Mouse (Mus musculus): ENCODE measurements around the gene Ctdsp2. TPM values are rescaled to one million over a fixed set of nuclear protein-coding genes. Genes with fewer than 3 reads are reported as not detected.

Ctdsp2 gene
- polyA plus RNA-seq, 1 experiment from 2014 or later, result 70.5 TPM

GRCm38 (mm10) chr10:126979121-126979635, 661 bp downstream of the Ctdsp2 start:
- Histone ChIP-seq H3K36me3 (ENCODE audit: insufficient read depth, low read length) (peaks cover 3% of the 10 kb centered on the region; the same call in 1 of the 2 replicates), H3K4me1 (ENCODE audit: insufficient read depth, low read length) (peaks cover 56% of the 10 kb centered on the region), H3K27me3 (ENCODE audit: insufficient read depth, low read length) (no peaks in the 10 kb centered on the region), H3K4me2 (replicated peaks; ENCODE audit: low read depth, low read length) (peak overlapping the region; percentile 97), H3K9me3 (ENCODE audit: low read length) (no peaks in the 10 kb centered on the region), H3K27ac (ENCODE audit: low read length) (peak overlapping the region; percentile 99), H3K9ac (replicated peaks; ENCODE audit: low read length) (peak overlapping the region; percentile 99), H3K4me3 (ENCODE audit: low read length) (peak overlapping the region; percentile 99)
- under 1% methylated on average over 32 of the region's 62 CpGs for WGBS
- peak; percentile 5 for ATAC-seq (ENCODE audit: low FRiP score, low TSS enrichment)

GRCm38 (mm10) chr10:126979636-126980151, 1.2 kb downstream of the Ctdsp2 start:
- peaks cover 61% of the 10 kb centered on the region for H3K4me1 ChIP-seq (ENCODE audit: insufficient read depth, low read length)

GRCm38 (mm10) chr10:126980221-126980932, 1.9 kb downstream of the Ctdsp2 start:
- ATAC-seq (ENCODE audit: low FRiP score, low TSS enrichment), result no peak
- H3K4me3 ChIP-seq (ENCODE audit: low read length), result peak overlapping the region; percentile 99
- peaks cover 3% of the 10 kb centered on the region; the same call in 1 of the 2 replicates for H3K36me3 ChIP-seq (ENCODE audit: insufficient read depth, low read length)
- H3K27me3 ChIP-seq (ENCODE audit: insufficient read depth, low read length), result no peaks in the 10 kb centered on the region
- H3K9ac ChIP-seq (replicated peaks; ENCODE audit: low read length), result peak overlapping the region; percentile 99
- H3K9me3 ChIP-seq (ENCODE audit: low read length), result no peaks in the 10 kb centered on the region
- H3K27ac ChIP-seq (ENCODE audit: low read length), result peak overlapping the region; percentile 99
- under 1% methylated on average over 16 of the region's 16 CpGs for WGBS
- H3K4me1 ChIP-seq (ENCODE audit: insufficient read depth, low read length), result peaks cover 67% of the 10 kb centered on the region
- peak overlapping the region; percentile 97 for H3K4me2 ChIP-seq (replicated peaks; ENCODE audit: low read depth, low read length)

More at GRCm38 (mm10) chr10:126979636-126980151, 1.2 kb downstream of the Ctdsp2 start:
- WGBS, result under 1% methylated on average over 40 of the region's 57 CpGs
- Histone ChIP-seq H3K27me3 (ENCODE audit: insufficient read depth, low read length) (no peaks in the 10 kb centered on the region), H3K36me3 (ENCODE audit: insufficient read depth, low read length) (peaks cover 3% of the 10 kb centered on the region; the same call in 1 of the 2 replicates), H3K4me3 (ENCODE audit: low read length) (peak overlapping the region; percentile 99), H3K4me2 (replicated peaks; ENCODE audit: low read depth, low read length) (peak overlapping the region; percentile 97), H3K9me3 (ENCODE audit: low read length) (no peaks in the 10 kb centered on the region), H3K9ac (replicated peaks; ENCODE audit: low read length) (peak overlapping the region; percentile 99), H3K27ac (ENCODE audit: low read length) (peak overlapping the region; percentile 99)
- ATAC-seq (ENCODE audit: low FRiP score, low TSS enrichment), result no peak

- H3K9ac ChIP-seq (replicated peaks; ENCODE audit: low read length), result peak overlapping the region; percentile 99
- 5% methylated on average over 11 of the region's 11 CpGs for WGBS
- no peaks in the 10 kb centered on the region for H3K9me3 ChIP-seq (ENCODE audit: low read length)
- peaks cover 72% of the 10 kb centered on the region for H3K4me1 ChIP-seq (ENCODE audit: insufficient read depth, low read length)
- peaks cover 3% of the 10 kb centered on the region; the same call in 1 of the 2 replicates for H3K36me3 ChIP-seq (ENCODE audit: insufficient read depth, low read length)
- peak overlapping the region; percentile 97 for H3K4me2 ChIP-seq (replicated peaks; ENCODE audit: low read depth, low read length)
- peak overlapping the region; percentile 99 for H3K4me3 ChIP-seq (ENCODE audit: low read length)
- ATAC-seq (ENCODE audit: low FRiP score, low TSS enrichment), result no peak
- H3K27ac ChIP-seq (ENCODE audit: low read length), result peak overlapping the region; percentile 99
- H3K27me3 ChIP-seq (ENCODE audit: insufficient read depth, low read length), result no peaks in the 10 kb centered on the region
Observed at GRCm38 (mm10) chr10:126980933-126981530, 2.5 kb downstream of the Ctdsp2 start.

- ATAC-seq (ENCODE audit: low FRiP score, low TSS enrichment), result no peak
- Histone ChIP-seq H3K9ac (replicated peaks; ENCODE audit: low read length) (peak overlapping the region; percentile 65), H3K4me3 (ENCODE audit: low read length) (peak overlapping the region; percentile 99), H3K9me3 (ENCODE audit: low read length) (no peaks in the 10 kb centered on the region), H3K27me3 (ENCODE audit: insufficient read depth, low read length) (no peaks in the 10 kb centered on the region), H3K4me1 (ENCODE audit: insufficient read depth, low read length) (peaks cover 73% of the 10 kb centered on the region), H3K27ac (ENCODE audit: low read length) (no peak overlapping the region), H3K4me2 (replicated peaks; ENCODE audit: low read depth, low read length) (peak overlapping the region; percentile 97), H3K36me3 (ENCODE audit: insufficient read depth, low read length) (peaks cover 3% of the 10 kb centered on the region; the same call in 1 of the 2 replicates)
- WGBS, result 49% methylated on average over 3 of the region's 3 CpGs
Observed at GRCm38 (mm10) chr10:126981746-126982145, 3.2 kb downstream of the Ctdsp2 start.

GRCm38 (mm10) chr10:126983193-126983725, 4.7 kb downstream of the Ctdsp2 start:
- peak overlapping the region; percentile 97 for H3K4me2 ChIP-seq (replicated peaks; ENCODE audit: low read depth, low read length)
- peak overlapping the region; percentile 99 for H3K4me3 ChIP-seq (ENCODE audit: low read length)
- peak overlapping the region; percentile 30; the same call in 1 of the 2 replicates for H3K27ac ChIP-seq (ENCODE audit: low read length)
- H3K4me1 ChIP-seq (ENCODE audit: insufficient read depth, low read length), result peaks cover 77% of the 10 kb centered on the region
- ATAC-seq (ENCODE audit: low FRiP score, low TSS enrichment), result no peak
- peak overlapping the region; percentile 65 for H3K9ac ChIP-seq (replicated peaks; ENCODE audit: low read length)
- H3K27me3 ChIP-seq (ENCODE audit: insufficient read depth, low read length), result no peaks in the 10 kb centered on the region
- H3K9me3 ChIP-seq (ENCODE audit: low read length), result no peaks in the 10 kb centered on the region
- WGBS, result 26% methylated on average over 14 of the region's 14 CpGs
- peaks cover 3% of the 10 kb centered on the region; the same call in 1 of the 2 replicates for H3K36me3 ChIP-seq (ENCODE audit: insufficient read depth, low read length)

GRCm38 (mm10) chr10:126984189-126985004, 5.9 kb downstream of the Ctdsp2 start:
- no peak for ATAC-seq (ENCODE audit: low FRiP score, low TSS enrichment)
- no peaks in the 10 kb centered on the region for H3K27me3 ChIP-seq (ENCODE audit: insufficient read depth, low read length)
- no peak overlapping the region for H3K4me3 ChIP-seq (ENCODE audit: low read length)
- WGBS, result 20% methylated on average over 5 of the region's 5 CpGs
- peak overlapping the region; percentile 61 for H3K27ac ChIP-seq (ENCODE audit: low read length)
- peaks cover 85% of the 10 kb centered on the region for H3K4me1 ChIP-seq (ENCODE audit: insufficient read depth, low read length)
- H3K4me2 ChIP-seq (replicated peaks; ENCODE audit: low read depth, low read length), result peak overlapping the region; percentile 97
- H3K9me3 ChIP-seq (ENCODE audit: low read length), result no peaks in the 10 kb centered on the region
- peak overlapping the region; percentile 31 for H3K9ac ChIP-seq (replicated peaks; ENCODE audit: low read length)
- peaks cover 3% of the 10 kb centered on the region; the same call in 1 of the 2 replicates for H3K36me3 ChIP-seq (ENCODE audit: insufficient read depth, low read length)

GRCm38 (mm10) chr10:126985127-126985526, 6.6 kb downstream of the Ctdsp2 start:
- H3K4me3 ChIP-seq (ENCODE audit: low read length), result no peak overlapping the region
- no peak for ATAC-seq (ENCODE audit: low FRiP score, low TSS enrichment)
- H3K36me3 ChIP-seq (ENCODE audit: insufficient read depth, low read length), result peaks cover 3% of the 10 kb centered on the region; the same call in 1 of the 2 replicates
- no peaks in the 10 kb centered on the region for H3K27me3 ChIP-seq (ENCODE audit: insufficient read depth, low read length)
- 67% methylated on average over 4 of the region's 4 CpGs for WGBS
- H3K9me3 ChIP-seq (ENCODE audit: low read length), result no peaks in the 10 kb centered on the region
- peaks cover 87% of the 10 kb centered on the region for H3K4me1 ChIP-seq (ENCODE audit: insufficient read depth, low read length)
- 0 out of 2 replicates have a peak overlapping the region, but pooled peaks have one; percentile 31 for H3K9ac ChIP-seq (replicated peaks; ENCODE audit: low read length)
- H3K27ac ChIP-seq (ENCODE audit: low read length), result peak overlapping the region; percentile 61
- peak overlapping the region; percentile 97; the same call in 1 of the 2 replicates for H3K4me2 ChIP-seq (replicated peaks; ENCODE audit: low read depth, low read length)

GRCm38 (mm10) chr10:126985579-126985978, 7.1 kb downstream of the Ctdsp2 start:
- no peak for ATAC-seq (ENCODE audit: low FRiP score, low TSS enrichment)
- peak overlapping the region; percentile 91 for H3K27ac ChIP-seq (ENCODE audit: low read length)
- H3K9me3 ChIP-seq (ENCODE audit: low read length), result no peaks in the 10 kb centered on the region
- H3K9ac ChIP-seq (replicated peaks; ENCODE audit: low read length), result no peak overlapping the region
- WGBS, result 89% methylated on average over 9 of the region's 9 CpGs
- peaks cover 3% of the 10 kb centered on the region; the same call in 1 of the 2 replicates for H3K36me3 ChIP-seq (ENCODE audit: insufficient read depth, low read length)
- H3K4me1 ChIP-seq (ENCODE audit: insufficient read depth, low read length), result peaks cover 91% of the 10 kb centered on the region
- peak overlapping the region; percentile 97; the same call in 1 of the 2 replicates for H3K4me2 ChIP-seq (replicated peaks; ENCODE audit: low read depth, low read length)
- no peaks in the 10 kb centered on the region for H3K27me3 ChIP-seq (ENCODE audit: insufficient read depth, low read length)
- H3K4me3 ChIP-seq (ENCODE audit: low read length), result no peak overlapping the region
